Mouse (Mus musculus) midbrain, postnatal 0 days (tissue): ENCODE data around the gene Scn10a. TPM values are rescaled to one million over a fixed set of nuclear protein-coding genes. Genes with fewer than 3 reads are reported as not detected.
A peak's percentile ranks its signal among the peaks of the same experiment; 100 is the strongest.

ENCODE experiments used
- ATAC-seq: fragments of 200-750 bp; cut with Nextera tagmentation; 2 replicates; pipeline ENCODE4 v1.8.0; 2017; ENCODE audit warnings: moderate number of reproducible peaks, mild to moderate bottlenecking, moderate TSS enrichment, moderate library complexity; ENCODE audit not compliant: low FRiP score
- DNase-seq: peaks from one replicate; pipeline ENCODE4 v3.0.0-alpha.2; 2015; ENCODE audit warnings: low spot score
- H3K27ac ChIP-seq: fragments of 300-500 bp; sonication (generic); 2 replicates; pipeline ENCODE4 v1.5.1; 2014; ENCODE audit warnings: low read depth, mild to moderate bottlenecking, low read length, mixed read lengths
- H3K27me3 ChIP-seq: fragments of 300-500 bp; sonication (generic); 2 replicates; pipeline ENCODE4 v1.6.1; 2014; ENCODE audit warnings: low read length, control low read depth, mixed read lengths; ENCODE audit not compliant: insufficient read depth
- H3K36me3 ChIP-seq: fragments of 300-500 bp; sonication (generic); 2 replicates; pipeline ENCODE4 v1.6.1; 2014; ENCODE audit warnings: low read length, control low read depth, mixed read lengths; ENCODE audit not compliant: insufficient read depth
- H3K4me1 ChIP-seq: fragments of 300-500 bp; sonication (generic); 2 replicates; pipeline ENCODE4 v1.6.1; 2014; ENCODE audit warnings: mild to moderate bottlenecking, control low read depth, antibody characterized with exemption, low read length, mixed read lengths; ENCODE audit not compliant: insufficient read depth
- H3K4me2 ChIP-seq: fragments of 300-500 bp; sonication (generic); 2 replicates; pipeline ENCODE4 v1.6.1; 2014; ENCODE audit warnings: low read depth, mild to moderate bottlenecking, low read length, mixed read lengths; ENCODE audit not compliant: poor library complexity, severe bottlenecking
- H3K4me3 ChIP-seq: fragments of 300-500 bp; sonication (generic); 2 replicates; pipeline ENCODE4 v1.5.1; 2014; ENCODE audit warnings: low read depth, mild to moderate bottlenecking, low read length, moderate library complexity
- H3K9ac ChIP-seq: fragments of 300-500 bp; sonication (generic); replicated peaks from 2 replicates; pipeline ENCODE4 v1.6.1; 2014; ENCODE audit warnings: mild to moderate bottlenecking, low read length, moderate library complexity, mixed read lengths; ENCODE audit not compliant: poor library complexity, severe bottlenecking
- H3K9me3 ChIP-seq: fragments of 300-500 bp; sonication (generic); 2 replicates; pipeline ENCODE4 v1.6.1; 2016; ENCODE audit warnings: low read length, control low read depth
- CTCF ChIP-seq: IDR thresholded peaks from 2 replicates; pipeline ENCODE4 v1.5.1; 2016; ENCODE audit warnings: antibody characterized with exemption, mild to moderate bottlenecking
- WGBS: fragments of 180-500 bp; shearing (Covaris S2); extraction: QIAGEN DNeasy Blood & Tissue Kit; methylation state at CpG from one replicate; pipeline ENCODE4 v1.1.7; 2014; 5-methylcytosine and 5-hydroxymethylcytosine counted together
- polyA plus RNA-seq: library from polyadenylated mRNA; unstranded; fragments of >200 nt; fragmentation: Nextera tagmentation; extraction: Ambion mirVana; gene quantifications from 2 replicates; pipeline ENCODE4 v1.2.1, GENCODE M21; 2015
- total RNA-seq: library from RNA; depleted of rRNA; stranded (reverse); fragments of >200 nt; gene quantifications from 2 replicates; pipeline ENCODE4 v1.2.3, GENCODE M21; 2014; rRNA removed

Scn10a gene
- total RNA-seq: not detected in 2 replicates
- not detected in 2 replicates for polyA plus RNA-seq

DNA sequence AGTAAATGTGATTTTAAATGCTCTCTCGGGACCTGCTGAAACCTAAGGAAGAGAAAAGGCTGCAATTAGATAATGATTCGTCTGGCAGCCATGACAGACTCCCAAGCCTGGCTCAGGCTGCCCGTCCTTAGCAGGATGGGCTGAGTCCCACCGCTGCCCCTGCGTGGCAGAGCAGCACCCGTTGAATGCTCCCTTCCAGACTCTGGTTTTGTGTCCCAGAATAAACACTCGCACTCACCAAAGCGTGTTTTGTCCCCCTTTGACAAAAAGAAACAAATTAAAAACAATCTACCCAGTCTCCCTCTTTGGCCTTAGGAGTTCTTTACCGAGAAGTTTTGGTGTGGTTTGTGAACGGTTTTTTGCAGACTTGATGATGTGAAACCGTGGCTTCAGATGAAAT, at the start of gene Scn10a:
Scn10a (minus strand) TSS at position 101 of the 400 bp plus-strand sequence.
- no peak for ATAC-seq

GRCm38 (mm10) chr9:119768585-119768984, 49.5 kb upstream of the Scn10a start:
- TF ChIP-seq CTCF: peak; percentile 49
- no peaks in the 10 kb centered on the region for H3K27me3 ChIP-seq
- 41% methylated on average over 7 of the region's 7 CpGs for WGBS

More for the DNA sequence above, at the start of gene Scn10a:
- H3K27me3 ChIP-seq: no peaks in the 10 kb centered on the region
- H3K36me3 ChIP-seq: no peaks in the 10 kb centered on the region
- no peak for DNase-seq
- no peak within 1 kb of the TSS for H3K9ac ChIP-seq
- no peak within 1 kb of the TSS for H3K4me3 ChIP-seq
- H3K9me3 ChIP-seq: no peaks in the 10 kb centered on the region
- no peak within 1 kb of the TSS for H3K4me2 ChIP-seq
- no peaks in the 10 kb centered on the region for H3K4me1 ChIP-seq
- H3K27ac ChIP-seq: no peak within 1 kb of the TSS
- TF ChIP-seq CTCF: no peak
- 86% methylated on average over 11 of the region's 11 CpGs for WGBS

DNA sequence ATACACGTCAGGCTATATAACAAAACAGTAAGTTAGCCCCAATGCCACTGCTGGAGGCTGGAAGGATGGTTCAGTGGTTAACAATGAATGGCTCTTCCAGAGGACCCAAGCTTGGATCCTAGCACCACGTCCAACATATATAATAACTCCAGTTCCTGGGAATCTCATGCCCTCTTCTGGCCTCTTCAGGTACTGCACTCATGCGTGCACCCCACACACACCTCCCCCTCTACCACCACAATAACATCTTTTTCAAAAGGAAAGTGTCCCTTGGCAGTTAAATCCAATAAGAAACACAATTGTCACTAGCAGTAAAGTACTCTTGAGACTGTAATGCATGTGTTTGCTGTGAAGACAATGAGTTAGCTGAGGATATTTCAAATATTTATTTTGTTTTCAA, 41.1 kb upstream of the Scn10a start:
- Histone ChIP-seq H3K9me3 (no peaks in the 10 kb centered on the region), H3K27ac (no peak overlapping the region), H3K4me3 (no peak overlapping the region), H3K4me2 (no peak overlapping the region), H3K27me3 (no peaks in the 10 kb centered on the region), H3K36me3 (no peaks in the 10 kb centered on the region), H3K9ac (no peak overlapping the region), H3K4me1 (no peaks in the 10 kb centered on the region)
- ATAC-seq (no peak), DNase-seq (no peak)
- WGBS: 87% methylated on average over 3 of the region's 3 CpGs
- TF ChIP-seq CTCF: no peak

More at GRCm38 (mm10) chr9:119768585-119768984, 49.5 kb upstream of the Scn10a start:
- Histone ChIP-seq H3K9me3 (no peaks in the 10 kb centered on the region), H3K4me2 (no peak overlapping the region), H3K4me3 (no peak overlapping the region), H3K4me1 (no peaks in the 10 kb centered on the region), H3K9ac (no peak overlapping the region), H3K36me3 (no peaks in the 10 kb centered on the region), H3K27ac (no peak overlapping the region)
- no peak for ATAC-seq
- DNase-seq: no peak

DNA sequence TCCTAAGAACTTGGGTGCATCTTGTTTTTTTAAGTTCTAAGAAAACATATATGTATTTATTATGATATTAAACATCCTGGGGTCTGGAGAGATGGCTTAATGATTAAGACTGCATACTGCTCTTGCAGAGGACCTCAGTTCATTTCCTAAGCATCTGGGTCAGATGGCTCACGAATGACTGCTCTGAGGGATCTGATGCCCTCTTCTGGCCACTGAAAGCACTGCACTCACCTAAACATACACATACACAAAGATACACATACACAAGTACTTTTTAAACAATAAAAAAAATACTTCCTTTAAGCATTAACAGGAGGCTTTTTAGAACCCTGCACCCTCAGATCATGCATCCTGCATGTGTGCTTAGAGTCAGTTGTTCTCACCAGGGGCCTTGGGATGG, 40.3 kb upstream of the Scn10a start:
- Histone ChIP-seq H3K4me3 (no peak overlapping the region), H3K27ac (no peak overlapping the region), H3K4me1 (no peaks in the 10 kb centered on the region), H3K27me3 (no peaks in the 10 kb centered on the region), H3K9me3 (no peaks in the 10 kb centered on the region), H3K9ac (no peak overlapping the region), H3K4me2 (no peak overlapping the region), H3K36me3 (no peaks in the 10 kb centered on the region)
- 75% methylated on average over 1 of the region's 1 CpGs for WGBS
- no peak for TF ChIP-seq CTCF
- no peak for DNase-seq
- ATAC-seq: no peak

- no peaks in the 10 kb centered on the region for H3K4me1 ChIP-seq
- no peak overlapping the region for H3K4me3 ChIP-seq
- ATAC-seq (no peak; the same call in 1 of the 2 replicates), DNase-seq (peak; percentile 84)
- peak; percentile 90 for TF ChIP-seq CTCF
- H3K4me2 ChIP-seq: no peak overlapping the region
- H3K9ac ChIP-seq: no peak overlapping the region
- H3K9me3 ChIP-seq: 0 out of 2 replicates have a peak, but pooled peaks cover 6% of the 10 kb centered on the region
- no peaks in the 10 kb centered on the region for H3K27me3 ChIP-seq
- H3K36me3 ChIP-seq: no peaks in the 10 kb centered on the region
- WGBS: 10% methylated on average over 5 of the region's 5 CpGs
- no peak overlapping the region for H3K27ac ChIP-seq
Observed at GRCm38 (mm10) chr9:119751507-119751906, 32.4 kb upstream of the Scn10a start.

DNA sequence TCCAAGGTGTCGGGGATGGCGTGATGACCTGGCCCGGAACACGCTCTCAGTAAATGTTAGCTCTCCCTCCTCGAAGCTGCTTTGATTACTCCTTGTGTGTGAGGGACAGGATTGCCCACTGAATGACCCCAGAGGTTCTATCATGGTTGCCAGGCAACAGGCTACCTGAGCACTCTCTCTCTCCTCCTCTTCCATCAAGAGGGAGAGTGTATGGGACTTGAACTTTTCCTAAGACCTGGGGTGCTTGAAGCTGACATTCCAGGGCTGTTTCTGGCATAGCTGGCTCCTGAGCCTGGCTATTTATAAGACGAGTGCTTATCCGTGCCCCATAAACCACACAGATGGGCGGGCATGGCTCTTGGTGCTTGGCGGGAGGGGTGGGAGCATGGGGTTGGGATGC, 30.0 kb upstream of the Scn10a start:
- Histone ChIP-seq H3K9ac (no peak overlapping the region), H3K4me3 (no peak overlapping the region), H3K36me3 (no peaks in the 10 kb centered on the region), H3K9me3 (0 out of 2 replicates have a peak, but pooled peaks cover 6% of the 10 kb centered on the region), H3K4me1 (no peaks in the 10 kb centered on the region), H3K4me2 (no peak overlapping the region), H3K27ac (no peak overlapping the region), H3K27me3 (no peaks in the 10 kb centered on the region)
- ATAC-seq: no peak
- no peak for TF ChIP-seq CTCF
- DNase-seq: no peak
- WGBS: 81% methylated on average over 9 of the region's 9 CpGs
